Mouse (Mus musculus): Measurements from ENCODE around the gene Ptprd. TPM values are rescaled to one million over a fixed set of nuclear protein-coding genes. Genes with fewer than 3 reads are reported as not detected.

The Ptprd gene
- polyA plus RNA-seq, 1 experiment from 2014 or later: 15.5 TPM

GRCm38 (mm10) chr4:76566006-76566405 is 1645.8 kb downstream of the Ptprd start:
- Histone ChIP-seq H3K4me3 (no peak overlapping the region), H3K9me3 (no peaks in the 10 kb centered on the region), H3K36me3 (no peaks in the 10 kb centered on the region), H3K4me1 (replicated peaks) (no peaks in the 10 kb centered on the region), H3K27me3 (ENCODE audit: insufficient read depth, poor library complexity, severe bottlenecking) (no peaks in the 10 kb centered on the region), H3K27ac (no peak overlapping the region)
- no peak for DNase-seq (ENCODE audit: low spot score)

GRCm38 (mm10) chr4:76541769-76542168 is 1670.0 kb downstream of the Ptprd start:
- no peaks in the 10 kb centered on the region for H3K9me3 ChIP-seq
- H3K27me3 ChIP-seq (ENCODE audit: insufficient read depth, poor library complexity, severe bottlenecking): no peaks in the 10 kb centered on the region
- no peaks in the 10 kb centered on the region for H3K4me1 ChIP-seq (replicated peaks)
- H3K27ac ChIP-seq: no peak overlapping the region
- DNase-seq (ENCODE audit: low spot score): no peak
- H3K4me3 ChIP-seq: no peak overlapping the region
- no peaks in the 10 kb centered on the region for H3K36me3 ChIP-seq
- 72% methylated on average over 2 of the region's 2 CpGs for WGBS

- Histone ChIP-seq H3K4me1 (replicated peaks) (no peaks in the 10 kb centered on the region), H3K4me3 (no peak overlapping the region), H3K27ac (no peak overlapping the region), H3K36me3 (no peaks in the 10 kb centered on the region), H3K27me3 (ENCODE audit: insufficient read depth, poor library complexity, severe bottlenecking) (no peaks in the 10 kb centered on the region), H3K9me3 (peaks cover 7% of the 10 kb centered on the region)
- WGBS: 79% methylated on average over 1 of the region's 1 CpGs
- no peak for DNase-seq (ENCODE audit: low spot score)
Measured at GRCm38 (mm10) chr4:76532926-76533325, 1678.8 kb downstream of the Ptprd start.

GRCm38 (mm10) chr4:76525281-76525680 is 1686.5 kb downstream of the Ptprd start:
- no peaks in the 10 kb centered on the region for H3K4me1 ChIP-seq (replicated peaks)
- H3K4me3 ChIP-seq: no peak overlapping the region
- H3K36me3 ChIP-seq: no peaks in the 10 kb centered on the region
- no peak overlapping the region for H3K27ac ChIP-seq
- no peaks in the 10 kb centered on the region for H3K27me3 ChIP-seq (ENCODE audit: insufficient read depth, poor library complexity, severe bottlenecking)
- DNase-seq (ENCODE audit: low spot score): no peak
- peaks cover 7% of the 10 kb centered on the region for H3K9me3 ChIP-seq
- 79% methylated on average over 3 of the region's 3 CpGs for WGBS

GRCm38 (mm10) chr4:76503279-76503601 is 1708.5 kb downstream of the Ptprd start:
- Histone ChIP-seq H3K27me3 (ENCODE audit: insufficient read depth, poor library complexity, severe bottlenecking) (no peaks in the 10 kb centered on the region), H3K4me1 (replicated peaks) (no peaks in the 10 kb centered on the region), H3K9me3 (no peaks in the 10 kb centered on the region), H3K27ac (no peak overlapping the region), H3K4me3 (no peak overlapping the region), H3K36me3 (no peaks in the 10 kb centered on the region)
- DNase-seq (ENCODE audit: low spot score): no peak
- 31% methylated on average over 3 of the region's 3 CpGs for WGBS

GRCm38 (mm10) chr4:76502575-76503278 is 1709.0 kb downstream of the Ptprd start:
- Histone ChIP-seq H3K27ac (no peak overlapping the region), H3K4me3 (no peak overlapping the region), H3K9me3 (no peaks in the 10 kb centered on the region), H3K27me3 (ENCODE audit: insufficient read depth, poor library complexity, severe bottlenecking) (no peaks in the 10 kb centered on the region), H3K4me1 (replicated peaks) (no peaks in the 10 kb centered on the region), H3K36me3 (no peaks in the 10 kb centered on the region)
- 63% methylated on average over 6 of the region's 6 CpGs for WGBS
- no peak for DNase-seq (ENCODE audit: low spot score)

GRCm38 (mm10) chr4:76485848-76486247 is 1725.9 kb downstream of the Ptprd start:
- Histone ChIP-seq H3K27me3 (ENCODE audit: insufficient read depth, poor library complexity, severe bottlenecking) (no peaks in the 10 kb centered on the region), H3K36me3 (no peaks in the 10 kb centered on the region), H3K27ac (no peak overlapping the region), H3K9me3 (no peaks in the 10 kb centered on the region), H3K4me1 (replicated peaks) (no peaks in the 10 kb centered on the region), H3K4me3 (no peak overlapping the region)
- WGBS: 91% methylated on average over 3 of the region's 3 CpGs
- no peak for DNase-seq (ENCODE audit: low spot score)

- no peak for DNase-seq (ENCODE audit: low spot score)
- no peak overlapping the region for H3K4me3 ChIP-seq
- H3K4me1 ChIP-seq (replicated peaks): no peaks in the 10 kb centered on the region
- H3K27me3 ChIP-seq (ENCODE audit: insufficient read depth, poor library complexity, severe bottlenecking): no peaks in the 10 kb centered on the region
- WGBS: 84% methylated on average over 3 of the region's 3 CpGs
- no peaks in the 10 kb centered on the region for H3K9me3 ChIP-seq
- H3K36me3 ChIP-seq: no peaks in the 10 kb centered on the region
- H3K27ac ChIP-seq: no peak overlapping the region
Measured at GRCm38 (mm10) chr4:76468366-76469100, 1743.2 kb downstream of the Ptprd start.

- Histone ChIP-seq H3K4me3 (no peak overlapping the region), H3K27me3 (ENCODE audit: insufficient read depth, poor library complexity, severe bottlenecking) (no peaks in the 10 kb centered on the region), H3K27ac (no peak overlapping the region), H3K4me1 (replicated peaks) (0 out of 2 replicates have a peak, but pooled peaks cover 1% of the 10 kb centered on the region), H3K36me3 (no peaks in the 10 kb centered on the region), H3K9me3 (no peaks in the 10 kb centered on the region)
- DNase-seq (ENCODE audit: low spot score): no peak
- WGBS: 84% methylated on average over 1 of the region's 1 CpGs
Measured at GRCm38 (mm10) chr4:76464682-76465081, 1747.1 kb downstream of the Ptprd start.

GRCm38 (mm10) chr4:76461336-76461735 is 1750.4 kb downstream of the Ptprd start:
- DNase-seq (ENCODE audit: low spot score): no peak
- 79% methylated on average over 5 of the region's 5 CpGs for WGBS
- Histone ChIP-seq H3K9me3 (no peaks in the 10 kb centered on the region), H3K36me3 (no peaks in the 10 kb centered on the region), H3K27ac (no peak overlapping the region), H3K27me3 (ENCODE audit: insufficient read depth, poor library complexity, severe bottlenecking) (no peaks in the 10 kb centered on the region), H3K4me3 (no peak overlapping the region), H3K4me1 (replicated peaks) (peaks cover 7% of the 10 kb centered on the region; the same call in 1 of the 2 replicates)

GRCm38 (mm10) chr4:76460556-76460955 is 1751.2 kb downstream of the Ptprd start:
- H3K4me1 ChIP-seq (replicated peaks): peaks cover 7% of the 10 kb centered on the region; the same call in 1 of the 2 replicates
- no peaks in the 10 kb centered on the region for H3K9me3 ChIP-seq
- no peak overlapping the region for H3K27ac ChIP-seq
- DNase-seq (ENCODE audit: low spot score): no peak
- H3K36me3 ChIP-seq: no peaks in the 10 kb centered on the region
- no peak overlapping the region for H3K4me3 ChIP-seq
- H3K27me3 ChIP-seq (ENCODE audit: insufficient read depth, poor library complexity, severe bottlenecking): no peaks in the 10 kb centered on the region
- 89% methylated on average over 1 of the region's 1 CpGs for WGBS

GRCm38 (mm10) chr4:76459621-76460020 is 1752.1 kb downstream of the Ptprd start:
- Histone ChIP-seq H3K4me1 (replicated peaks) (peaks cover 7% of the 10 kb centered on the region; the same call in 1 of the 2 replicates), H3K9me3 (no peaks in the 10 kb centered on the region), H3K4me3 (no peak overlapping the region), H3K27ac (no peak overlapping the region), H3K36me3 (no peaks in the 10 kb centered on the region), H3K27me3 (ENCODE audit: insufficient read depth, poor library complexity, severe bottlenecking) (no peaks in the 10 kb centered on the region)
- DNase-seq (ENCODE audit: low spot score): no peak

- H3K27me3 ChIP-seq (ENCODE audit: insufficient read depth, poor library complexity, severe bottlenecking): 0 out of 2 replicates have a peak, but pooled peaks cover 8% of the 10 kb centered on the region
- no peaks in the 10 kb centered on the region for H3K36me3 ChIP-seq
- peaks cover 18% of the 10 kb centered on the region for H3K4me1 ChIP-seq (replicated peaks)
- no peaks in the 10 kb centered on the region for H3K9me3 ChIP-seq
- H3K27ac ChIP-seq: no peak overlapping the region
- no peak for DNase-seq (ENCODE audit: low spot score)
- no peak overlapping the region for H3K4me3 ChIP-seq
- WGBS: 77% methylated on average over 4 of the region's 4 CpGs
Measured at GRCm38 (mm10) chr4:76452286-76452685, 1759.5 kb downstream of the Ptprd start.

Measured in hindbrain, embryonic 10.5 days (tissue).